Mouse (Mus musculus) forelimb bud, embryonic 11.5 days (tissue): ENCODE results near the gene Psmb11.
A peak's percentile ranks its signal among the peaks of the same experiment; 100 is the strongest.

Experiments
- DNase-seq: peaks from one replicate; pipeline ENCODE4 v3.0.0-alpha.2; 2012; ENCODE audit warnings: low read depth, low spot score

The Psmb11 gene

DNA sequence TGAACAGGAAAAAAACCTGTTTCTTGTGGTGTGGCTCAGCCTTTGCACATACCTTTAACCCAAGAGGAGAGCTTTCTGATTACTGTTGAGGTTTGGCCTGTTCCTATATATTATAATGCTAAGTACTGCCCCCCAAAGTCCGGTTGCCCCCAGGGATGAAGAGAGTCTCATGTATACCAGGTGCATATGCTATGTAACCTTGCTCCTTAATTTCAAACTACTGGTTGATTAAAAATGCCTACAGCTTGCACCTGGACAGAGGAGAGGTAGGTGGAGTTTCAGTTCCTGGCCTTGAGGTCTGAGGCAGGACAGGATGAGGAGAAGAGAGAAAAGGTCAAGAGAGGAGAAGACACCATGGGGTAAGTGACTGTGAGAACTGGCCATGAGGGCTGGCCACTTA lies at the start of gene Psmb11:
TSS of gene Psmb11 (plus strand) at position 301 of the 400 bp plus-strand sequence.
- no peak for DNase-seq

DNA sequence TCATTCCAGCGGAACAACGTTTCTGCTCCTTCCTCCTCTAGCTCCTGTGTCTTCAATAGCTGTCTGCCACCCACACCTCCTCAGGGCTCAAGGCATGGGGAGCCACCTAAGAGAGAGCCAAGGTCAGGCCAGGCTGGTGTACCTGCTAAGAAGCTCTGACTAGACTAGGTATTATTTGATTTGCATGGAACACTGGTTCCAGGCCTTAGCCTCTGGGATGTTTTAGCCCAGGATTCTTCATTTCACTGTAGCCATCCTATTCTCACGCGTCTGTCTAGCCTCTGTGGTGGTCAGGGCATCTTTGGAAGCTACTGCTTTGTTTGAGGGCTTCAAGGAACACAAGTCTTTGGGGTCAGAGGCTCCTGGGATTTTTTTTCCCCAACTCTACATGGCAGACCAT lies 49.1 kb upstream of the Psmb11 start:
- no peak for DNase-seq

DNA sequence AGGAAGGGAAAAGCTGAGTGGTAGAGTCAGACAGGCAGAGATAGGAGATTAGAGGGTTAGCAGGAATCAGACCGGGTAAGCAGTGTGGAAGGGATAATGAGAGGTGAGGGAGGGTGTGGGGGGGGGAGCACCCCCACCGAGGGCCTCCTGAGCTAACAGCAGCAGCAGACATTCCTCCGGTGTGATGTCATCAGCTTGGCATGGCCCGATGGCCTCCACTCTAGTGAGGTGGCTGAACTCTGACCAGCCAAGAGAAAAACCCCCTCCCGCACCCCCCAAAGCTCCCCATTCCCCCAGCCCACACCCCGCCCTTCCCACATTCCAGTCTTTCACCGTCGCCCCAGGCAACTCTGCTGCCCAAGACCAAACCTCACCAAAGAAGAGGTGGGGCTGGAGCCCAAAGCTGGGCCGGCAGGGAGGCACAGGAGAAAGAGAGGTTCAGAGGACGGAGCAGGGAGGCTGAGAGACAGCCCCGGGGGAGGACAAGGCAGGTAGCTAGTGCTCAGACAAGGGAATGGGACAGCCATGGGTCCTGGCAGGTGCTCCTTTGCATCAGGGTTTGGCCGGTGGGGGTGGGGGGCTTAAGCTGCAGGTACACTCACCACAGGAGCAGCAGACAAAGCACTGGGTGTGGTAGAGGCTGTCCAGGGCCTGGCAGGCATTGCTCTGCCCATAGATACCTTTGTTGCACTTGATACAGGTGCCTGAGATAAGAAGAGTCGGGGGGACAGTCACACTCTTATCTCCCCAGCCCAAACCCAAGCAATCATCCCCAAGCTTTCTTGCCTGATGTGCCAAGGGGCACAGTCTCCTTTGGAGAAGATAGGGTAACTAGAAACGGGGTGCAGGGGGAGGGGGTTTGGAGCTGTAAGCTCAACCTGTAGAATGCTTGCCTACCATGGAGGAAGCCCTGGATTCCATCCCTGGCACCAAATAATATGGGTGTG lies 48.2 kb upstream of the Psmb11 start:
- DNase-seq, result peak; percentile 68

DNA sequence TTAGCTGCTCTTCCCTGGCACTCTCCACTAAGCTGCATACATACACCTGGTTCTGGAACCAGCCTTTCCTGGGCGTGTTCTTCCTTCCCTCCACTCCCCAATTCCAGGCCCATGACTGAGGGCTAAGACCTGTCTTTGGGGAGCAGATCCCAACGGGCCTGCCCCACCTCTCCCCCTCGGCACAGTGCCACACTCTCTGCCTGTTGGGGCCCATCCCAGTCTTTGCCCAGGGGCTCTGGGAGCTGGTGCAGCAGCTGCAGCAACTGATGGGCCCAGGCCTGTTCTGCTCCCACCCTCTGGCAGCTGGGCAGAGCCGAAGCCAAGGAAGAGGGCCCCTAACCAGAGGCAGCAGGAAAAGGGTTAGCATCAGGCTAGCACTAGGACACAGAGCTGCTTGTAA lies 47.0 kb upstream of the Psmb11 start:
- DNase-seq, result no peak

DNA sequence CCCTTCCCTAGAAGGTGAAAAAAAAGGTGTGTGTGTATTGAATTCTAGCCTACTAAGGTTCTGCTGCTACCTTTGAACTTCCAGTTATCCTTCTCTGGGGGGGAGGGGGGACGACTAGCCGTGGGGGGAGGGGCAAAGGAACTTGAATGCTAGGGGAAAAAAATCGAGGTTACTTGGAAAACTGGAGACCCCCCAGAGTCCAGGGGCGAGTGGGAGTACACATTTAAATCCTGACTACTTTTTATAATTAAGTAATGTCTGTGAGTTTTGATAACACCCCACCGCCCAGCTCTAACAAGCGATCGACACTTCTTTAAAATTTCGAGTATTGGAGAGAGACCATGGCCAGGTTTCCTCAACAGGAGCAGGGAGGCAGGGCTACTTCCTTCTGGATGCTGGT lies 46.2 kb upstream of the Psmb11 start:
- DNase-seq, result no peak

DNA sequence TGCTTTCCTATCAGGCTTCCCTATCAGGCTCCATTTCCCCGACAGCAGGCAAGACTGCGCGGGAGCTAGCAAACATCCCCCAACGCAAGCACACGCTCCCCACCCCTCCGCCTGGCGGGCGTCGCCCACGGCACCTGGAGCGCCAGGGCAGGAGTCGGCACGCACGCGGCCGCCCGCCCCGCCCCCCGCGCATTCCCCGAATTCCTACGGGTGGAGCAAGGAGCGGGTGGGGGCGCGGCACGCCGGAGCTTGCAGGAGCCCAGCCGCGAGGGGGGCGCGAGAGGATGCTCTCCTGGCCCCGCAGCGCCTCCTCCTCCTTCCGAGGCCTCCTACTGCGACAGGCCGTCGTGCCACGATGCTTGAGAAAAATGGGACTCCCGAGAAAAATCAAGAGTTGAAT lies 45.6 kb upstream of the Psmb11 start:
- peak; percentile 77 for DNase-seq

DNA sequence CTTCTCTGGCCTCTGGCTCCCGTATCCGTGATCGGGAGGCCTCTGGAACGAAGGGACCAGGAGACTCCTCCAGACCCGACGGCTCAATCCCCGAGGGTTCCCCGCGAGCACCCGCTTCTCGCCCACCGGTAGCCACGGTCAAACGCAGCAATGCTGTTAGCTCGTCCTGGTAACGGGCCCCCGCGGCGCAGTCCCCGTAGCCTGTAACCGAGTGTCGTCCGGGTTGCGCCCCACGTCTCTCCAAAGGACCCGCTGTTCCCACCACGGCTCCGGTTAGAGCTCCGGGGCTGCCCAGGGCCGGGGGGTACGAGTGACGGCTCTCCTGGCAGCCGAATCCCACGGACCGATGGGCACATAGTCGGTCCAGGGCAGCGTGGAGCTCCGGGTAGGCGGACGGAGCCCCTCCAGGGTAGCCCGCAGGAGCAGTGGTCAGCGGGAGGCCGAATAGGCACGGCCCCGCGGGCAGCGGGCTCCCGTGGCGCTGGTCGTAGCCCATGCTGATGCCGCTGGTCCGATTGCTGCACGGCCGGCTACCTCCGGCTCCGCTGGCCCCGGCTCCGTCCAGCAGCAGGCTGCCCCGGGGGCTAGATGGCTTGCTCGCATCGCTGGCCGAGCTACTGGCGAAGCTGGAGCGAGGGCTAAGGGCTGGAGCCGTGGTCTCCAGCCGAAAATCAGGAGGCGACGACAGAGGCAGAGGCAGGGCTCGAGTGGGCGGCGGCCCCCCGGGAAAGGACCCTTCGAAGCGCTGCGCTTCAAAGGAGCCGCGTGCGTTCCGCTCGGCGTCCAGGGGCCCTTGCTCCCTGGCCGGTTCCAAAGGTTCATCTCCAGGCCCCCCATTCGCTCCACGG lies 44.8 kb upstream of the Psmb11 start:
- no peak for DNase-seq

DNA sequence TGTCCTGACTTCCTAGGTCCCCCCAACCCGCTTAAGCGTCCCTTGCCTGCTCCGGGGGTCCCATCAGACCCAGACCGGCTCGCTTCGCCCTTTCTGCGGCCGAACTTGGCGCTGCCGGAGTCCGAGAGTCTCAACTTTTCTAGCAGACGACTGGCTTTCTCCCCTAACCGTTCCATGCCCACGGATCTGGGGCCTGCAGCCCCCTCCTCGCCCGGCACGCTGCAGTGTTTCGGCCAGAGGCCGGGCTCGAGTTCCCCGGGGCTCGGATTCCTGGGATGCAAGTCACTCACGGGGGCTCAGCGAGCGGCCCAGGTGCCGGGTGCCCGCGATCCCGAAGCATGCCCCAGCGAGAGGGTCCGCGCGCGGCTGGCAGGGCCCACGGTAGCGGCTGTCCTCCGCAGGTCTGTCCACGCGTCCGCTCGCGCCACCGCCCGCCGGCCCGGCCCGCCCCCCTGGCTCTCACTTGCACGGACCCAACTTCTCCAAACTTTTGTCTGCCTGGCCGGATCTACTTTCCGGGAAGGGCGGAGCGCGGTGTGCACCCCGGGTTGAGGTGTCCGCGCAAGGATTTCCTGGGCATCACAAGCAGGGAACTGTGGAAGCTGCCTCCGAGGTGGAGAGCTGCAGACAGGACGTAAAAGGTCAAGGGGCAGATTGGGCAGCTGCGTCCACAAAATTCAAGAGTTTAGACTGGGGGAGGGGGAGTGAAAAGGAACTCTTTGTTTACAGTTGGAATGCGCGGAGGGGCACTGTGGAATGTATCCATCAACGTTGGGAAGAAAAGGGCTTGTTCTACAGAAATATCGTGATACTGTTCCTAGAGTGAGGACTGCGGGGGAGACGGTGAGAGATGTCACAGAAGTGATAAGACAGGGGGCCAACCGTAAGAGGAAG lies 43.9 kb upstream of the Psmb11 start, which contains the start of gene Ajuba:
TSS of gene Ajuba (minus strand) at position 470 of the 894 bp plus-strand sequence.
- peak; percentile 92 for DNase-seq

DNA sequence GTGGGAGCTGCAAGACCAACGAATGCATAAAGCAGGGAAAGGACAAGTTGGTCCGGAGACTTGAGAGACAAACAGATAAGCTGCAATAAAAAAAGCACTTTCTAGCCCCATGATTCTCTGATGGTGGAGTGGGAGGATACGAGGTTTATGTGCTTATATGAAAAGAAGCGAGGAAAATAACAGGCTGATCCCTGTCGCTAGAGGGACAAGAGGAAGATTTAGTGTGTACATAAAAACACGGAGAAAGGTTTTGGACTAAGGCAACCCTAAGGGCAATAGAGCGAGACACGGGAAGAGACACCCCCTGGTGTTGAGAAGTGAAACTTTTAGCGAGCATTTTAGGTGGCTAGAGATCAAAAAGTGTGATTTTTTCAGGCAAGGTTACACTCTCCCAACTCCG lies 43.2 kb upstream of the Psmb11 start:
- DNase-seq, result peak; percentile 71

DNA sequence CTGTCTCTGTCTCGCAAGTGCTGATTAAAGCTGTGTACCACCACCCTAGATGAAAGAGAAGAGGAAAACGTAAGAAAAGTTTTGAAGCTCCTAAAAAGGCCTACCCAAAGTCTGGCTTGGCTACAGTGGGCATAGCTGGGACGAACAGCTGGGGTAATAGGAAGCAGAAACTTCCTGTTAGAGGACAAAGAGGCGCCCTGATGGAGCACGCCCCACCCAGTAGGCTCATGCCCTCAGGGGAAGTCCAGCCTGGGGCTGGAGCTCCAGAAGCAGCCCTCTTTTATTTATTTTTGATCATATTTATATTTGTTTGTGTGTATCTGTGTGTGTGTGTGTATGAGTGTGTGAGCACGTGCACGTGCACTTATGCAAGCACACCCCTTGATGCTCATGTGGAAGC lies 41.6 kb upstream of the Psmb11 start:
- DNase-seq, result no peak

DNA sequence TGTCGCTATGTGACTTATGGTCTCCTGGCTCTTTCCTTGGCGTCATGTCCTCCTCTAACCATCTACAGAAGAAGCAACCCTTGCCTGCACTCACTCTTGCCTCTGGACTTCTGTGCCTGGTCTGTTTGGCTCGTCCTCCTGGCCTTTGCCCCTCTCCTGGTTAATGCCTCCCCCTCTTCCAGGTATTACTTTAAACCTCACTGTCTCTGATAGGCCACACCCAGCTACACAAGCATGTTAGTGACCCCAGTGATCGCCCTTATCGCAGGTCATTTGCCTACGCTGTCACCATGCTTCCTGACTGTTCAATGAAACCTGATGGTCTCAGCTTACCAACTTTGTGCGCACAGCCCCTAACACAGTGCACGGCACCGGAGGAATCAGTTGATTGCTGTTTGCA lies 38.7 kb upstream of the Psmb11 start:
- DNase-seq, result no peak

DNA sequence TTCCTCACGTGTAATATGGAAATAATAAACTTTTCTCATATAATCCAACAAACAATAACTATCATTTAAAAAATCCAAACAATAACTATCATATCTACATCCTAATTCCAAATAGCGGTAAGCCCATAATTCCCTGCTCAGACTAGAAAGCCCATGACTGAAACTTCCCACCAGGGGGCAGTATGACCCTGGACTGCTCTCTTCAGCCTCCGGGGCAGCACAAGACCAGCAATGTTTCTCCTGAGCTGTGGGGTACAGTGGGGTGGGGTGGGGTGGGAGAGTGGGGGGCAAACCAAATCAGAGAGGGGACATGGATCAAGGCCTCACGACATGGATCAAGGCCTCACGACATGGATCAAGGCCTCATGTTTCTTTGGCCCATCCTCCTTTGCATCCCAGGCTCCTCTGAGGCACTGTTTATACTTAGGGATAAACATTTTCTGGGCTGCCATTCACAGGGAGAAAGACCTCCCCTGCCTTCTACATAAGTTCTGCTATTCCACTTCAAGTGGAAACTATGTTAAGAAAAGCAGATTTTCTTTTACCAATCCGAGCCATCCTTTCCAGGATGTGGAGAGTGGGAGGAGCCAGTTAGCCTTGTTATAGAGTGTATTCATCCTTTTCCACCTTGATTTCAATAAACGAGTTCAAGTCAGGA lies 37.4 kb upstream of the Psmb11 start:
- peak; percentile 62 for DNase-seq

DNA sequence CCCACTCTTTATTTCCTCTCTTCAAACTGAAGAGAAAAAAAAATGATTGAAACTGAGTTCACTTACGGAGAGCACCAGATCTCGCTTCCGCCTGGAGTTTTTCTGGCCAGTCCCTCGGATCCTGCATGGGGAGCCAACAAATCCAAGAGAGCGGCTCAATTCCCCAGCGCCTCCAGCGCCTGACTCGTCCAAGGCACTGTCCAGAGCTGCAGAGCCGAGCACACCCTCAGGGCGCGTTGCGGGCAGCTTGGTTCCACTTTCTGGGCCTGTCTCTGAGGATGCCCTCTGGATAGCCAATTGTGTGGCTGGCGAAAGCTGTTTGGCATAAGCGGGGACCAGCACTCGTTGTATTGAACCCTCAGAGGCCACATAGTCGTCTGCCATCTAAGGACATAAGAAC lies 30.2 kb upstream of the Psmb11 start:
- DNase-seq, result no peak

DNA sequence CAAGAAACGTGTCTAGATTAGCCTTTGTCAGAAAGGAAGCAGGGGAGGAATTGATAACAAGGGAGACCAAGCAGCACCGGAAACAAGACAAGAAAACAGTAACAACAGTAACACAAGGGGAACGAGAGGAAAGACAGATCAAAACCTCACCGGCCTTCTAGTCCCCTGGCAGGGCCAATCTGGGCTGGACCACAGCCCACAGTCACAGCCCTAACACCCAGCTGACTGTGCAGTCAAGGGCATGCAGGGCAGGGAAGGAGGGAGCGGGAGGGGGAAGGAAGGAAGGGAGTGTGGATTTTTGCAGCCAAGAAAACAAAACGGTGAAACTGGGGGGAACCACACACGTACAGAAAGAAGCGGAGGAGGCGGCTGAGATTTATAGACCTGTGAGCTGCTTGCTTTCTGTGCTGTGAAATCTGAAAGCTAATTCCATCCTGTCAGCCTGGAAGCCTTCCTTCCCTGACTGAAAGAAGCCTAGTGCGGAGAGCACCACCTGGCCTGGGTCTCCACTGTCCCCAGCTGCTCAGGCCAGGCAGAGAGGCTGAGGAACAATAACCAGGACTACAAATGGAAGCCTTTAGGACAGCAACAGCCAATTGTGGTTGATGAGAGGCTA lies 28.8 kb upstream of the Psmb11 start:
- DNase-seq, result no peak

DNA sequence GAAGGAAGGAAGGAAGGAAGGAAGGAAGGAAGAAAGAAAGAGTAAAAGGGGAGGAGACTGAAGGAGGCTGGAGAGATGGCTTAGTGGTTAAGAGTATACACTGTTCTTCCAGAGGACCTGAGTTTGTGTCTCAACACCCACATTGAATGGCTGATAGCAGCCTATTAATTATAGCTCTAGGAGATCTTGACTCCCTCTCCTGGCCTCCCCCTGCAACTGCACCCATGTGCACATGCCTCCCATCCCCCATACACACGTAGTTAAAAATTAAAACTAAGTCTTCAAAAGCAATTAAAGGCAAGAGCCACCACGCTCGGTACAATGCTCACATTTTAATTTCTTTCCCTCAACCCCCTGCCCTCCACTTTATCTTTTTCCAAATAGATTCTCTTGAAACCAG lies 27.2 kb upstream of the Psmb11 start:
- DNase-seq, result no peak

DNA sequence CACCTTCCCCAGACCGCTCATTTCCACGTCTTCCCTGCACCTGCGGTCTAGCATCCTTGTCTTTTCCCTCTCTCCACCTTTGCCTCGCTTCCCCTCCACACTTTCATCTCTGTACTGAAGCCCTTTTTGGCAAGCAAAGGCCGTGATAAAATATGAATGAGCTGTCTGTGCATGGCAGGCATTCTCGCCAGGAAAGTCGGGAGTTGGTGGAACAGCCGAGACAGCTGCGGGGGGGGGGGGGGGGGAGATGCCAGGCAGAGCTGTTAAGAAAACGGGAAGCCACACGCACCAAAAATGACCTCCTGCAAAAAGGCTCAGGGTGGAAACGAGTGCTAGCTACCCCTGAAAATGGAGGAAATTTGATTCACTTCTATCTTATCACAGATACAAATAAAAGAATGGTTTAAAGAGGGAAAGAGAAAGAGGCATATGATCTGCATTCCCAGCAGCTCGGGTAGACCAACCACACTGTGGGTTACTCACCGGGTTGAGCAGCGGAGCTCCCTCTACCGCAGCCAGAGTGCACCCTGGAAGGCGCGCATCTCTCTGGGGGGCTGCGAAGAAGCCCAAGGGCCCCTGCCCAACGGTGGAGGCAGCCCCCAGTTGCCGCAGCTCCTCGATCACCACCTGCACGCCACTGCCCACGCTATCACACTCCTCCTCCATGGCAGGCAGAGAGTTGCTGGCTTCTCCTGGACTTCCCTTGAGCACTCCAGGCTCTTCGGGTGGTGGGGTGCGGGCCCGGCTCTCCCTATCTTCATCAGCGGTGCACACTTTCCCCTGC lies 26.4 kb upstream of the Psmb11 start:
- DNase-seq, result no peak

DNA sequence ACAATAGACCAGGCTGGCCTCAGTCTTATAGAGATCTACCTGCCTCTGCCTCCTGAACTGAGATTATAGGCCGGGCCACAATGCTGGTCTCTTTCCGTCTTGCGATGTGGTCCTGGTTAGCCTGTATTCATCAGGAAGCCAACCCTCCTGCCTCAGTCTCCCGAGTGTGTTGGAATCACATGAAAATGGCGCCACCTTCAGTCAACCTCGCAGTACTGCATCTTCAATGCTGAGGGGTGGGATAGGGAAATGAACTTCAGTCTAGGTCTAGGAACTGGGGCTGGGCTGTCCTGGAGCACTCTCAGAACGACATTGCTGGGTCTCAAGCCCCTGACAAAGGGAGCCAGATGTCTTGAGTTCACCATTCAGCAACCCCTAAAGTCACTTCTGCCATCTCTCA lies 24.1 kb upstream of the Psmb11 start:
- no peak for DNase-seq

DNA sequence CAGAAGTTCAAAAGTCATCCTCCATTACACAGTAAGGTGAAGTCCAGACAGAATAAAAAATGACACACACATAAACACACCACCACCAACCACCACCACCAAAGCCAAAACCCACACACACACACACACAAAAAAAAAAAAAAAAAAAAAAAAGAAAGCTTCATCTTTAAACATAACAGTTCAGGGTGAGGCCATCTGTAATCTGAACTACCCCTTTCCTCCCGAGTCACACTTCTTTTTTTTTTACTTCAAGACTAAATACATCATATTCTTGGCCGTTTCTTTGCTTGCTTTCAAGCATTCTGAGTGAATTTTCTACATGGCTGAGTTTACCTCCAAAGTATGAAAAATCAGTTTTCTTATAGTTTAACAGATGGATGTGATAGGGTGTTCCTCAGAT lies 19.6 kb upstream of the Psmb11 start:
- DNase-seq, result no peak

DNA sequence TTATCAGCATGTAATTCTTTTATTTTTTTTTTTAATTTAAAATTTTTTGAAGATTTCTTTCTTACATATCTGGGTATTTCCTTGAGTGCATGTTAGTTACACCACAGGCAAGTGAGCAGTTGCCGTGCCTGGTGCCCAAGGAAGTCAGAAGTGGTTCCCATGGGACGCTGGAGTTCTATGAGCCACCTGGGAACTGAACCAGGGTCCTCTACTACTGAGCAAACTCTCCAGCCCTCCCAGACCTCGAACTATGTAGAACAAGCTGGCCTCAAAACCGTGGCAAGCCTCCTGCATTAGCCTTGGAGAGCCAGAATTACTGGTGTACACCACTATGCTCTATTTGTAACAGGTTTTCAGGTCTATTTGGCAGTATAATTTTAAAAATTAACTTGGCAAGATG lies 18.6 kb upstream of the Psmb11 start:
- no peak for DNase-seq
